Mouse (Mus musculus) cortical plate, adult 2 months (tissue): ENCODE measurements around the gene 2210408I21Rik.

Experiments used
- CTCF ChIP-seq: fragments of 200-500 bp; IDR thresholded peaks from 2 replicates; pipeline ENCODE4 v1.5.1; 2011; ENCODE audit warnings: mild to moderate bottlenecking, control low read depth, low read length; ENCODE audit not compliant: insufficient read depth; ENCODE audit errors: extremely low read depth
- POLR2A ChIP-seq: fragments of 200-500 bp; IDR thresholded peaks from 2 replicates; pipeline ENCODE4 v1.6.1; 2011; ENCODE audit warnings: mild to moderate bottlenecking, low read length, control low read depth; ENCODE audit not compliant: insufficient read depth; ENCODE audit errors: extremely low read depth

GRCm38 (mm10) chr13:77278659-77279413 is 143.5 kb downstream of the 2210408I21Rik start:
- TF ChIP-seq CTCF (no peak), POLR2A (no peak)
